Mouse (Mus musculus) hindbrain, embryonic 14.5 days (tissue): ENCODE measurements around the gene Birc5. TPM values are rescaled to one million over a fixed set of nuclear protein-coding genes. Genes with fewer than 3 reads are reported as not detected.
A peak's percentile ranks its signal among the peaks of the same experiment; 100 is the strongest.

Source experiments
- ATAC-seq: fragments of 200-750 bp; cut with Nextera tagmentation; 2 replicates; pipeline ENCODE4 v1.8.0; 2017; ENCODE audit warnings: moderate number of reproducible peaks, mild to moderate bottlenecking, moderate TSS enrichment, moderate library complexity; ENCODE audit not compliant: low FRiP score
- DNase-seq: peaks from one replicate; pipeline ENCODE4 v3.0.0-alpha.2; 2015; ENCODE audit warnings: low spot score
- H3K27ac ChIP-seq: fragments of 300-500 bp; sonication (generic); 2 replicates; pipeline ENCODE4 v1.5.1; 2014; ENCODE audit warnings: mild to moderate bottlenecking, moderate library complexity
- H3K27me3 ChIP-seq: fragments of 300-500 bp; sonication (generic); 2 replicates; pipeline ENCODE4 v1.6.1; 2014; ENCODE audit warnings: mild to moderate bottlenecking, low read length, mixed read lengths; ENCODE audit not compliant: control insufficient read depth, insufficient read depth
- H3K36me3 ChIP-seq: fragments of 300-500 bp; sonication (generic); replicated peaks from 2 replicates; pipeline ENCODE4 v1.6.1; 2014; ENCODE audit not compliant: control insufficient read depth, insufficient read depth
- H3K4me1 ChIP-seq: fragments of 300-500 bp; sonication (generic); replicated peaks from 2 replicates; pipeline ENCODE4 v1.6.1; 2014; ENCODE audit warnings: antibody characterized with exemption, low read length, mixed read lengths; ENCODE audit not compliant: control insufficient read depth, insufficient read depth
- H3K4me2 ChIP-seq: fragments of 300-500 bp; sonication (generic); replicated peaks from 2 replicates; pipeline ENCODE4 v1.6.1; 2014; ENCODE audit warnings: mild to moderate bottlenecking, moderate library complexity
- H3K4me3 ChIP-seq: fragments of 300-500 bp; sonication (generic); replicated peaks from 2 replicates; pipeline ENCODE4 v1.5.1; 2014; ENCODE audit warnings: mild to moderate bottlenecking, low read length
- H3K9ac ChIP-seq: fragments of 300-500 bp; sonication (generic); 2 replicates; pipeline ENCODE4 v1.6.1; 2014
- H3K9me3 ChIP-seq: fragments of 300-500 bp; sonication (generic); 2 replicates; pipeline ENCODE4 v1.6.1; 2016; ENCODE audit warnings: low read length; ENCODE audit not compliant: control insufficient read depth
- WGBS: fragments of 180-500 bp; shearing (Covaris S2); extraction: QIAGEN DNeasy Blood & Tissue Kit; methylation state at CpG from one replicate; pipeline ENCODE4 v1.1.7; 2014; 5-methylcytosine and 5-hydroxymethylcytosine counted together
- polyA plus RNA-seq: library from polyadenylated mRNA; unstranded; fragments of >200 nt; fragmentation: Nextera tagmentation; extraction: Ambion mirVana; gene quantifications from 2 replicates; pipeline ENCODE4 v1.2.1, GENCODE M21; 2014

Birc5 gene
- polyA plus RNA-seq, 1 experiment from 2014 or later = 35.5 TPM

- Histone ChIP-seq H3K4me2 (no peak overlapping the region), H3K9ac (no peak overlapping the region), H3K4me3 (no peak overlapping the region), H3K36me3 (no peaks in the 10 kb centered on the region), H3K27ac (no peak overlapping the region), H3K27me3 (peaks cover 4% of the 10 kb centered on the region; the same call in 1 of the 2 replicates), H3K4me1 (peaks cover 23% of the 10 kb centered on the region), H3K9me3 (no peaks in the 10 kb centered on the region)
- ATAC-seq (no peak), DNase-seq (no peak)
- 75% methylated on average over 1 of the region's 1 CpGs for WGBS
Measured at GRCm38 (mm10) chr11:117882208-117882607, 33.2 kb downstream of the Birc5 start.

DNA sequence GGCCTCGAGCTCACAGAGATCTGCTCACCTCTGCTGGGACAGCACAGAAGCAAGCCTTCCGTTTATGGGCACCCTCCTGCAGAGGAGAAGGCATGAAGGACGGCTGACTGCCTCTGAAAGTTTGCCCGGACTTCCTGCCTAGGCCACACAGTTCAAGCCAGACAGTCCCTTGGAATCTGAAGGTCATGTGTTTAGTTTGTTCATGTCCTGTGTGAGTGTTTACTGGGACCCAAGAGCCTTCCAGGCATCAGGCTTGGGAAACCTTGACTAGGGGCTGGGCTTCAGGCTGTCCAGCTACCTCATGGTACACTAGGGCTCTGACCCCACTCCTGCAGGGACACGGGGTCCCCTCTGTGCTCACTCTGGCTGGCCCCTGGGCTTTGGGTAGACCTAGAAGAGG lies 36.9 kb downstream of the Birc5 start:
- no peak for ATAC-seq
- H3K27me3 ChIP-seq = peaks cover 13% of the 10 kb centered on the region; the same call in 1 of the 2 replicates
- WGBS = 74% methylated on average over 5 of the region's 5 CpGs

DNA sequence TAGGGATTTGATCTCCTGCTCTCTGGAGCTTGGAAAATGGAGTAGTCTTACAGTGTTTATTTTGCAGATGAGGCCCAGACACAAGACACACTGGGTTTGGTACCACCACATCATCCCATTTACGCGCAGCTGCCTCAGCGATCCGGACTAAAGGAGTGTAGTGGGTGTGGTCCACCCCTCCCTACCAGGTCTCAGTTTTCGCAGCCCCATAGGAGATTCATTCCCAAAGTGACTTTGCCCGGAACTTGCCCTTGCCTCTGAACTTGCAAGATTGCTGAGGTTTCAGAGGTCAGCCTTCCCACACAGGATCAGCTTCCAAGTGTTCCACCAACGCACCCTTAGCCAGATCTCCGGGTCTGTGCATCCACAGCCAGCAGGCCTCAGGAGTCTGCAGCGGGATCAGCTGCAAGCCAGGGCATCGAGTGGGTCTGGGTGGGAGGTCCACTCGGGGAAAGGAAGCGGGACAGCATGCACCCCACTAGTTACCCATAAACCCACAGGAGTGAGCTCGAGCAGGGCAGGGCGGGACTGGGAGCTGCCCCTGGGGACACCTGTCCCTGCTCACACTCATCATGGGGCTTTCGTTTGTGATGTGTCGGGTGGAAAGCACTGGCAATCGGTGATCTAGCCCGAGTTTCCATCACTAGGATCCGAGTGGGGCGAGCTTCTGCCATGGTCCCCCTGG lies 39.3 kb downstream of the Birc5 start:
- no peak overlapping the region for H3K27ac ChIP-seq
- DNase-seq (no peak), ATAC-seq (no peak)
- H3K4me2 ChIP-seq = peak overlapping the region; percentile 46
- 15% methylated on average over 20 of the region's 20 CpGs for WGBS
- no peaks in the 10 kb centered on the region for H3K9me3 ChIP-seq
- H3K4me1 ChIP-seq = peaks cover 29% of the 10 kb centered on the region
- peaks cover 24% of the 10 kb centered on the region; the same call in 1 of the 2 replicates for H3K27me3 ChIP-seq
- peak overlapping the region; percentile 16; the same call in 1 of the 2 replicates for H3K4me3 ChIP-seq
- H3K9ac ChIP-seq = peak overlapping the region; percentile 31; the same call in 1 of the 2 replicates
- H3K36me3 ChIP-seq = no peaks in the 10 kb centered on the region

More for the DNA sequence above, 36.9 kb downstream of the Birc5 start:
- no peak overlapping the region for H3K4me3 ChIP-seq
- H3K4me2 ChIP-seq = no peak overlapping the region
- no peak overlapping the region for H3K9ac ChIP-seq
- DNase-seq = no peak
- no peaks in the 10 kb centered on the region for H3K9me3 ChIP-seq
- H3K4me1 ChIP-seq = peaks cover 34% of the 10 kb centered on the region
- no peaks in the 10 kb centered on the region for H3K36me3 ChIP-seq
- no peak overlapping the region for H3K27ac ChIP-seq

GRCm38 (mm10) chr11:117888853-117889822 lies 40.1 kb downstream of the Birc5 start:
- H3K36me3 ChIP-seq = no peaks in the 10 kb centered on the region
- 0 out of 2 replicates have a peak, but pooled peaks have one; percentile 35 for ATAC-seq
- H3K9me3 ChIP-seq = no peaks in the 10 kb centered on the region
- H3K4me1 ChIP-seq = peaks cover 29% of the 10 kb centered on the region
- WGBS = 2% methylated on average over 33 of the region's 33 CpGs
- peak overlapping the region; percentile 16 for H3K4me3 ChIP-seq
- H3K4me2 ChIP-seq = peak overlapping the region; percentile 46
- peak overlapping the region; percentile 31 for H3K9ac ChIP-seq
- DNase-seq = peak; percentile 39
- H3K27ac ChIP-seq = peak overlapping the region; percentile 46
- H3K27me3 ChIP-seq = peaks cover 24% of the 10 kb centered on the region; the same call in 1 of the 2 replicates

DNA sequence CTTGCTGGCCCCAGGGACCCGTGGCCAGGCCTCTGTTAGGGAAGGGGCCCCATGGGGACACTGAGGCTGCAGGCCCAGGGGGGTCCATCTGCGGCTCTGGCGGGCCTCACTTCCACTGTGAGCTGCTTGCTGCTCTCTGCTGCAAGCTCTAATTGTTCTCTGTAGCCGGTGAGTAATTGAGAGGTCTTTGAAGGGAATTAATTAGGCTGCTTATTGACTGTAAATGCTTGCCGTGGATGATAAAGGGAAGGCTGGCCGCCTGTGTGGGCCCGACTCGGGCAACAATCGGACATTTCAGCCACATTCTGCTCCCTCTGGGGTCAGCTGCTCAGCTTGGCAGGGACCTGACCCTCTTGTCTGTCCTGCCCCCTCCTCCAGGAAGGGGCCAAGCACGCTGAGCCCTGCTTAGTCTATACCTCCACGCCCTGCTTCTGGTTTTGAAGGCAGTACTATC lies 40.9 kb downstream of the Birc5 start:
- Histone ChIP-seq H3K9me3 (no peaks in the 10 kb centered on the region), H3K36me3 (no peaks in the 10 kb centered on the region), H3K4me3 (no peak overlapping the region), H3K4me1 (peaks cover 29% of the 10 kb centered on the region), H3K27me3 (peaks cover 24% of the 10 kb centered on the region; the same call in 1 of the 2 replicates), H3K4me2 (peak overlapping the region; percentile 0; the same call in 1 of the 2 replicates), H3K27ac (peak overlapping the region; percentile 30), H3K9ac (0 out of 2 replicates have a peak overlapping the region, but pooled peaks have one; percentile 5)
- WGBS = 1% methylated on average over 11 of the region's 11 CpGs
- DNase-seq (peak; percentile 52), ATAC-seq (peak; percentile 56; the same call in 1 of the 2 replicates)

GRCm38 (mm10) chr11:117890519-117891282 lies 41.6 kb downstream of the Birc5 start:
- no peak overlapping the region for H3K4me3 ChIP-seq
- H3K36me3 ChIP-seq = no peaks in the 10 kb centered on the region
- H3K4me1 ChIP-seq = peaks cover 29% of the 10 kb centered on the region
- H3K27ac ChIP-seq = peak overlapping the region; percentile 30; the same call in 1 of the 2 replicates
- 17% methylated on average over 13 of the region's 13 CpGs for WGBS
- H3K4me2 ChIP-seq = no peak overlapping the region
- no peaks in the 10 kb centered on the region for H3K9me3 ChIP-seq
- ATAC-seq (peak; percentile 38; the same call in 1 of the 2 replicates), DNase-seq (no peak)
- H3K9ac ChIP-seq = 0 out of 2 replicates have a peak overlapping the region, but pooled peaks have one; percentile 5
- H3K27me3 ChIP-seq = peaks cover 23% of the 10 kb centered on the region; the same call in 1 of the 2 replicates

DNA sequence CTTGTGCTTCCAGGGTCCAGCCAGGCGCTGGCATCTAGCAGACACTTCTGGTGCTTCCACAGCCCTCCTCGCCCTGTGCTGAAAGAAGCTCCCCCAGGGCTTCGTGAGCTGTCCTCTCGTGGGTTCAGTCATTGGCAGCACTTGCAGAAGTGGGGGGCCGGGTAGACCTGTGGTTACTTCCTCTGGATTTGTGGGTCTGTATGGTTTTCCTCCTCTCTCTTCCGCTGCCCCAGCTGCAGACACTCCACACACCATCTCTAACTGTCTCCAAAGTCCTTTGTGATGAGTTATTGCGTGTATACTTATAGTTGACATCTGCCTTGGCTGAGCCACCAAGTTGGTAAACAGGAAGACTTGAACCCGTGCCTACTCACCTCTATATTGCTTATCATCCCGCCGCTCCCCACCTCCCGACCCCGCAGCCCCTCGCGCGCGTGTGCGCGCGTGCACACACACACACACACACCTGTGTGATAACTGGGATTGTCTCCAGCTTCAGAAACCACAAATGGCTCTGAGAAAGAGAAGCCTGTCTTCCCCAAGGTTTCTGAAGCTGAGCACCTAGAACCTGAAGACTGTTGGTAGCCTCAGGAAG lies 42.6 kb downstream of the Birc5 start:
- H3K4me2 ChIP-seq = no peak overlapping the region
- H3K27ac ChIP-seq = no peak overlapping the region
- WGBS = 94% methylated on average over 19 of the region's 19 CpGs
- H3K9ac ChIP-seq = no peak overlapping the region
- H3K36me3 ChIP-seq = no peaks in the 10 kb centered on the region
- peaks cover 20% of the 10 kb centered on the region; the same call in 1 of the 2 replicates for H3K27me3 ChIP-seq
- no peak for ATAC-seq
- H3K9me3 ChIP-seq = no peaks in the 10 kb centered on the region
- no peak overlapping the region for H3K4me3 ChIP-seq
- peaks cover 29% of the 10 kb centered on the region for H3K4me1 ChIP-seq
- no peak for DNase-seq

DNA sequence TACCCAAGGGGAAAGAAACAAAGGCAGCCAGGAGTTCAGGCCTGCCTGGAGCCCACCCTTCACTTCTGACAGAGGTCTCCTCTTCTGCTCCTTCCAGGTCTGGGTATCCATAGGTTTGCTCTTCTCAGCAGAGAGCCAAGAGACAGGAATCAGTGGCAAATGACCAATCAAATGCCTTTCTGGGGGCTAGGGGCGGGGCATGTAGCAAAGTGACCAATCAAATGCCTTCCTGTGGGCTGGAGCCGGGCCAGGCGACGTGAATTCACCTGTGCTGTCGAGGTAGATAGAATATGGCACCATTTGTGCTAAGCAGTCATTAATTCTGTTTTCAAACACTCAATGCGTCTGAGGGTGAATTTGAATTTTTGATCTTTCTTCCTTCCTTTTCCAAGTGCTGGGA lies 43.1 kb downstream of the Birc5 start:
- no peak overlapping the region for H3K27ac ChIP-seq
- WGBS = 53% methylated on average over 6 of the region's 6 CpGs
- peaks cover 20% of the 10 kb centered on the region; the same call in 1 of the 2 replicates for H3K27me3 ChIP-seq

More for the DNA sequence above, 43.1 kb downstream of the Birc5 start:
- Histone ChIP-seq H3K9ac (no peak overlapping the region), H3K4me3 (no peak overlapping the region), H3K4me2 (no peak overlapping the region), H3K4me1 (peaks cover 29% of the 10 kb centered on the region), H3K36me3 (no peaks in the 10 kb centered on the region), H3K9me3 (no peaks in the 10 kb centered on the region)
- ATAC-seq = no peak
- DNase-seq = no peak
